Mouse (Mus musculus) spleen, adult 2 months (tissue): ENCODE results near the gene Gabra1. TPM values are rescaled to one million over a fixed set of nuclear protein-coding genes. Genes with fewer than 3 reads are reported as not detected.

Source experiments
- DNase-seq, 2 experiments: peaks; one replicate each; pipeline versions ENCODE4 v3.0.0 to v3.0.0-alpha.2; 2012 to 2021; ENCODE audit warnings: low spot score in 2 of 2, low read depth in 1 of 2
- H3K27ac ChIP-seq: fragments of 200-500 bp; 2 replicates; pipeline ENCODE4 v1.5.1; 2012; ENCODE audit warnings: low read length, inconsistent platforms; ENCODE audit not compliant: insufficient read depth
- H3K27me3 ChIP-seq: fragments of 200-500 bp; 2 replicates; pipeline ENCODE4 v1.6.1; 2012; ENCODE audit warnings: mild to moderate bottlenecking, moderate library complexity, low read length, inconsistent platforms; ENCODE audit not compliant: control insufficient read depth, insufficient read depth
- H3K36me3 ChIP-seq: fragments of 200-500 bp; 2 replicates; pipeline ENCODE4 v1.6.1; 2012; ENCODE audit warnings: mild to moderate bottlenecking, low read length, inconsistent platforms; ENCODE audit not compliant: control insufficient read depth, insufficient read depth
- H3K4me1 ChIP-seq: fragments of 200-500 bp; 2 replicates; pipeline ENCODE4 v1.6.1; 2011; ENCODE audit warnings: inconsistent platforms; ENCODE audit not compliant: control insufficient read depth, insufficient read depth, insufficient read length
- H3K4me3 ChIP-seq: fragments of 200-500 bp; 2 replicates; pipeline ENCODE4 v1.5.1; 2011; ENCODE audit warnings: mild to moderate bottlenecking, inconsistent platforms; ENCODE audit not compliant: insufficient read depth, insufficient read length; ENCODE audit errors: extremely low read depth
- CTCF ChIP-seq: fragments of 200-500 bp; IDR thresholded peaks from 2 replicates; pipeline ENCODE4 v1.5.1; 2011; ENCODE audit warnings: mild to moderate bottlenecking, inconsistent platforms; ENCODE audit not compliant: insufficient read depth, insufficient read length, insufficient replicate concordance; ENCODE audit errors: extremely low read depth
- POLR2A ChIP-seq: fragments of 200-500 bp; IDR thresholded peaks from 2 replicates; pipeline ENCODE4 v1.6.1; 2011; ENCODE audit warnings: low read depth, low read length, inconsistent platforms
- WGBS: fragments of 180-500 bp; shearing (Covaris S2); methylation state at CpG from one replicate; pipeline ENCODE4 v1.1.7; 2018; 5-methylcytosine and 5-hydroxymethylcytosine counted together
- polyA plus RNA-seq: library from polyadenylated mRNA; depleted of rRNA; stranded (reverse); fragments of >200 nt; gene quantifications from 2 replicates; pipeline ENCODE4 v1.2.3, GENCODE M21; 2012; rRNA removed

The Gabra1 gene
- polyA plus RNA-seq, 1 experiment: not detected

- 62% methylated on average over 1 of the region's 1 CpGs for WGBS
- no peak for TF ChIP-seq POLR2A
- DNase-seq: no peak
- Histone ChIP-seq H3K27me3 (no peaks in the 10 kb centered on the region), H3K27ac (no peak overlapping the region), H3K36me3 (no peaks in the 10 kb centered on the region), H3K4me3 (no peak overlapping the region), H3K4me1 (no peaks in the 10 kb centered on the region)
These were observed 72.7 kb downstream of the Gabra1 start for GRCm38 (mm10) chr11:42110051-42110450.

DNA sequence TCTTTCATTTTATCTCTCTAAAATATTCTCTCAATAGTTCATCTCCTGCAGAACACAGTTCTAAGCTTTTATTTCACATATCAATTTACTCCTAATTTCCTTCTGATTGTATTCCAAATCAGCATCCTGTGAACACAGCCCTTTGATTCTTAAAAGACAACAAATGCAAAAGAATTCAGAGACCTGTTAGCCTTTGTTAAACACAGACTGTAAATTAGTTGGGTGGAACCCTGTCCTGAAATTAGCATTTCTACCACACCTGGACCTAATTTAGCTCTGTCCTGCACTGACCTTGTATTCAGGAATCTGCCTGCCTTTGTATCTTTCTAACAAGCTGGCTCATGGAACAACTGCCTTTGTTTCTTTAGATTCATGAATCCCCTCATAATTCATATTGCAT lies 73.1 kb downstream of the Gabra1 start:
- Histone ChIP-seq H3K4me1 (no peaks in the 10 kb centered on the region), H3K27ac (no peak overlapping the region), H3K36me3 (no peaks in the 10 kb centered on the region), H3K27me3 (no peaks in the 10 kb centered on the region), H3K4me3 (no peak overlapping the region)
- TF ChIP-seq CTCF (no peak), POLR2A (no peak)
- DNase-seq: no peak

DNA sequence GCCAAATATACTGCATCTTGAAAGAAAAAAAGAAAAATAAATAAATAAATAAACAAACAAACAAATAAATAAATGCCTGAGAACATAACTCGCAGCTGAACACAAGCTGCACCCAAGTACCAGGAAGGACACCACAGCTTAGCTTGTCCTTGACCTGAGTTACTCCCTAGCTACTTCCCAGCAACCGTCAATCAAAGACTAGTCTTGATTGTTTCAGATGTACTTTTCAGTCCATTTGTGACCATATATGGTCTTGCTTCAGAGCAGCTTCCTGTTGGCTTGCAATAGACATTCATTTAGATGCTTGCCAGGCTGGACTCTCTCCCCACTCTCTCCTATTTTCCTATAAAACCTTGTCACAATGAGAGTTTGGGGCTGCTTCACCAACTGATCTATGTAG lies 87.2 kb downstream of the Gabra1 start:
- Histone ChIP-seq H3K4me3 (no peak overlapping the region), H3K27me3 (no peaks in the 10 kb centered on the region), H3K27ac (no peak overlapping the region), H3K36me3 (no peaks in the 10 kb centered on the region), H3K4me1 (no peaks in the 10 kb centered on the region)
- WGBS: 79% methylated on average over 2 of the region's 2 CpGs
- no peak for DNase-seq
- no peak for TF ChIP-seq POLR2A
- TF ChIP-seq CTCF: no peak

Other genes starting within 250 kb of the Gabra1 start
- gene Gabrg2, start 182.1 kb downstream of the Gabra1 start, polyA plus RNA-seq: not detected in 2 replicates
- gene Gabra6, start 138.1 kb upstream of the Gabra1 start, polyA plus RNA-seq: not detected in 2 replicates
- not detected in 2 replicates for gene Gabrb2, start 236.8 kb upstream of the Gabra1 start, polyA plus RNA-seq